Mouse (Mus musculus): ENCODE results near the gene C1ql3.

- TF ChIP-seq GATA1 (IDR thresholded peaks at IDR 0.05; ENCODE audit: borderline replicate concordance, low read length) (no peak), FLI1 (IDR thresholded peaks at IDR 0.05; ENCODE audit: low read length) (no peak)
Observed at GRCm38 (mm10) chr2:13010460-13011341, 905 bp downstream of the C1ql3 start.
